Mouse (Mus musculus) erythroblast, embryonic 14.5 days (primary cell): ENCODE data around the gene Tnfaip2. TPM values are rescaled to one million over a fixed set of nuclear protein-coding genes. Genes with fewer than 3 reads are reported as not detected.
A peak's percentile ranks its signal among the peaks of the same experiment; 100 is the strongest.

Experiments used
- H3K27me3 ChIP-seq: 2 replicates; pipeline ENCODE4 v1.6.1; 2012; ENCODE audit warnings: inconsistent platforms; ENCODE audit not compliant: control insufficient read depth
- H3K36me3 ChIP-seq: 2 replicates; pipeline ENCODE4 v1.6.1; 2012; ENCODE audit warnings: mild to moderate bottlenecking, inconsistent platforms; ENCODE audit not compliant: control insufficient read depth
- H3K4me1 ChIP-seq: 2 replicates; pipeline ENCODE4 v1.6.1; 2012; ENCODE audit warnings: inconsistent platforms; ENCODE audit not compliant: control insufficient read depth
- H3K4me3 ChIP-seq: replicated peaks from 2 replicates; pipeline ENCODE3; 2012; ENCODE audit warnings: moderate library complexity, mild to moderate bottlenecking, inconsistent platforms
- H3K9me3 ChIP-seq: 2 replicates; pipeline ENCODE4 v1.6.1; 2012; ENCODE audit warnings: low read length, inconsistent platforms, mixed read lengths; ENCODE audit not compliant: control insufficient read depth
- GATA1 ChIP-seq: IDR thresholded peaks from 2 replicates; pipeline ENCODE4 v1.6.1; 2012; ENCODE audit warnings: low read length, inconsistent platforms, mixed read lengths
- TAL1 ChIP-seq: IDR thresholded peaks from 3 replicates; pipeline ENCODE4 v1.6.1; 2012; ENCODE audit warnings: low read length, inconsistent platforms, mixed read lengths
- polyA plus RNA-seq: library from polyadenylated mRNA; stranded (reverse); fragments of >175 nt; gene quantifications from 2 replicates; pipeline ENCODE4 v1.2.3, GENCODE M21; 2012

Gene Tnfaip2
- polyA plus RNA-seq, 1 experiment, result 9.0 TPM

- Histone ChIP-seq H3K9me3 (peaks cover 8% of the 10 kb centered on the region), H3K27me3 (peaks cover 42% of the 10 kb centered on the region), H3K4me3 (no peak overlapping the region), H3K36me3 (no peaks in the 10 kb centered on the region), H3K4me1 (no peaks in the 10 kb centered on the region)
- TF ChIP-seq TAL1 (no peak), GATA1 (no peak)
These were observed 32.8 kb downstream of the Tnfaip2 start for GRCm38 (mm10) chr12:111474893-111475643.

GRCm38 (mm10) chr12:111478924-111479323, 36.7 kb downstream of the Tnfaip2 start:
- Histone ChIP-seq H3K4me1 (no peaks in the 10 kb centered on the region), H3K27me3 (peaks cover 61% of the 10 kb centered on the region), H3K36me3 (no peaks in the 10 kb centered on the region), H3K9me3 (peaks cover 8% of the 10 kb centered on the region), H3K4me3 (no peak overlapping the region)
- no peak for TF ChIP-seq GATA1
- TF ChIP-seq TAL1, result no peak

- no peak for TF ChIP-seq TAL1
- no peak for TF ChIP-seq GATA1
- Histone ChIP-seq H3K9me3 (peaks cover 6% of the 10 kb centered on the region), H3K27me3 (peaks cover 64% of the 10 kb centered on the region), H3K4me3 (no peak overlapping the region), H3K4me1 (no peaks in the 10 kb centered on the region), H3K36me3 (no peaks in the 10 kb centered on the region)
These were observed 37.6 kb downstream of the Tnfaip2 start for GRCm38 (mm10) chr12:111479917-111480316.

GRCm38 (mm10) chr12:111485046-111485651, 42.9 kb downstream of the Tnfaip2 start:
- Histone ChIP-seq H3K4me3 (peak overlapping the region; percentile 31), H3K9me3 (peaks cover 14% of the 10 kb centered on the region; the same call in 1 of the 2 replicates), H3K27me3 (peaks cover 95% of the 10 kb centered on the region), H3K36me3 (no peaks in the 10 kb centered on the region), H3K4me1 (no peaks in the 10 kb centered on the region; the same call in 1 of the 2 replicates)
- TF ChIP-seq TAL1 (no peak), GATA1 (no peak)

GRCm38 (mm10) chr12:111485652-111486306, 43.5 kb downstream of the Tnfaip2 start, which contains the start of gene Gm266:
Gene Gm266, minus strand, starts transcription at chr12:111485823.
- TF ChIP-seq TAL1 (no peak), GATA1 (no peak)
- peaks cover 14% of the 10 kb centered on the region; the same call in 1 of the 2 replicates for H3K9me3 ChIP-seq
- H3K36me3 ChIP-seq, result no peaks in the 10 kb centered on the region
- peaks cover 93% of the 10 kb centered on the region for H3K27me3 ChIP-seq
- H3K4me1 ChIP-seq, result no peaks in the 10 kb centered on the region; the same call in 1 of the 2 replicates
- peak within 1 kb of the TSS; percentile 31 for H3K4me3 ChIP-seq

GRCm38 (mm10) chr12:111486455-111486854, 44.2 kb downstream of the Tnfaip2 start:
- peaks cover 93% of the 10 kb centered on the region for H3K27me3 ChIP-seq
- no peak overlapping the region for H3K4me3 ChIP-seq
- H3K4me1 ChIP-seq, result no peaks in the 10 kb centered on the region; the same call in 1 of the 2 replicates

GRCm38 (mm10) chr12:111489261-111489865, 47.1 kb downstream of the Tnfaip2 start:
- Histone ChIP-seq H3K9me3 (peaks cover 24% of the 10 kb centered on the region), H3K4me1 (no peaks in the 10 kb centered on the region; the same call in 1 of the 2 replicates), H3K4me3 (no peak overlapping the region), H3K27me3 (peaks cover 75% of the 10 kb centered on the region), H3K36me3 (no peaks in the 10 kb centered on the region)
- TF ChIP-seq TAL1 (no peak), GATA1 (no peak)

More at GRCm38 (mm10) chr12:111486455-111486854, 44.2 kb downstream of the Tnfaip2 start:
- no peak for TF ChIP-seq TAL1
- no peak for TF ChIP-seq GATA1
- no peaks in the 10 kb centered on the region for H3K36me3 ChIP-seq
- H3K9me3 ChIP-seq, result peaks cover 14% of the 10 kb centered on the region; the same call in 1 of the 2 replicates

- H3K27me3 ChIP-seq, result peaks cover 46% of the 10 kb centered on the region
- no peak overlapping the region for H3K4me3 ChIP-seq
- no peaks in the 10 kb centered on the region; the same call in 1 of the 2 replicates for H3K4me1 ChIP-seq
- TF ChIP-seq TAL1 (no peak), GATA1 (no peak)
- no peaks in the 10 kb centered on the region for H3K36me3 ChIP-seq
- peaks cover 15% of the 10 kb centered on the region for H3K9me3 ChIP-seq
These were observed 52.7 kb downstream of the Tnfaip2 start for GRCm38 (mm10) chr12:111494931-111495330.
